Mouse (Mus musculus) gastrocnemius, adult 18-20 months (tissue): Measurements from ENCODE around the gene Cd209g. TPM values are rescaled to one million over a fixed set of nuclear protein-coding genes. Genes with fewer than 3 reads are reported as not detected.
"Not testable (repeated sequence)": the region's sequence is repeated elsewhere in the genome, so short reads cannot be mapped to it uniquely, and the experiment has no call there.

Source experiments
- DNase-seq: peaks from one replicate; pipeline ENCODE4 v3.0.0; 2021; ENCODE audit warnings: low spot score
- long read RNA-seq, 2 experiments: library from polyadenylated mRNA; stranded (forward); transcript quantifications; one replicate each; pipeline ENCODE4 v2.0.0; 2021
- total RNA-seq, 2 experiments: library from RNA; stranded (reverse); gene quantifications; 2 replicates each; pipeline ENCODE4 v1.2.3; 2021

Cd209g gene
- under 1 TPM; 0.25 to 0.62 TPM for total RNA-seq
- long read RNA-seq, experiment 1, partial matches to known transcripts, result 0 of 1 reads
- long read RNA-seq, experiment 1, other reads (novel, unspliced or antisense), result 0 of 1 reads
- long read RNA-seq, experiment 2, partial matches to known transcripts, result 0 of 2 reads
- long read RNA-seq, experiment 2, other reads (novel, unspliced or antisense), result 0 of 2 reads

- no peak for DNase-seq
Observed at GRCm38 (mm10) chr8:4133798-4134197, at the start of gene Cd209g. Gene Cd209g (plus strand): TSS chr8:4134098.

- not testable (repeated sequence) for DNase-seq
Observed at GRCm38 (mm10) chr8:4087180-4087722, 46.6 kb upstream of the Cd209g start.

GRCm38 (mm10) chr8:4088514-4088913, 45.4 kb upstream of the Cd209g start:
- DNase-seq, result not testable (repeated sequence)

GRCm38 (mm10) chr8:4105735-4106134, 28.2 kb upstream of the Cd209g start, which contains the start of gene Cd209f:
Gene Cd209f (minus strand): TSS chr8:4105835.
- DNase-seq, result not testable (repeated sequence)

GRCm38 (mm10) chr8:4139660-4140646, 6.1 kb downstream of the Cd209g start:
- DNase-seq, result peak; percentile 63

- DNase-seq, result no peak
Observed at GRCm38 (mm10) chr8:4141721-4142120, 7.8 kb downstream of the Cd209g start.

GRCm38 (mm10) chr8:4147272-4147671, 13.4 kb downstream of the Cd209g start:
- no peak for DNase-seq

GRCm38 (mm10) chr8:4154878-4155277, 21.0 kb downstream of the Cd209g start:
- no peak for DNase-seq

- DNase-seq, result no peak
Observed at GRCm38 (mm10) chr8:4162786-4163185, 28.9 kb downstream of the Cd209g start.

GRCm38 (mm10) chr8:4165176-4165851, 31.4 kb downstream of the Cd209g start:
- DNase-seq, result peak; percentile 16

- peak; percentile 100 for DNase-seq
Observed at GRCm38 (mm10) chr8:4165852-4166751, 32.2 kb downstream of the Cd209g start, which contains the start of gene Evi5l. Gene Evi5l (plus strand): TSS chr8:4166567.

- DNase-seq, result no peak
Observed at GRCm38 (mm10) chr8:4166881-4167525, 33.1 kb downstream of the Cd209g start.

GRCm38 (mm10) chr8:4167918-4168317, 34.0 kb downstream of the Cd209g start:
- DNase-seq, result no peak

GRCm38 (mm10) chr8:4172486-4172885, 38.6 kb downstream of the Cd209g start:
- no peak for DNase-seq

- DNase-seq, result no peak
Observed at GRCm38 (mm10) chr8:4174018-4174417, 40.1 kb downstream of the Cd209g start.

GRCm38 (mm10) chr8:4183409-4183808, 49.5 kb downstream of the Cd209g start:
- no peak for DNase-seq

- DNase-seq, result no peak
Observed at GRCm38 (mm10) chr8:4186151-4186550, 52.3 kb downstream of the Cd209g start.
